8 mouse cellular contexts compared by ENCODE assay signal in genomic region chr2:167778691-167779090, GRCm38 (mm10).
DNase-seq lines count a peak whose midpoint lies in the region; ATAC-seq and TF ChIP-seq lines count a peak whose summit lies in the region.

No protein-coding gene starts in this region.

- H3K9me3 ChIP-seq in heart, embryonic 10.5 days = no peaks in the 10 kb centered on the region
- H3K9me3 ChIP-seq in midbrain, embryonic 15.5 days = no peaks in the 10 kb centered on the region
- H3K9me3 ChIP-seq in midbrain, postnatal 0 days (ENCODE audit: low read length) = no peaks in the 10 kb centered on the region
- H3K9me3 ChIP-seq in limb, embryonic 12.5 days = no peaks in the 10 kb centered on the region

- H3K27me3 ChIP-seq in heart, embryonic 10.5 days (ENCODE audit: insufficient read depth, poor library complexity, severe bottlenecking) = no peaks in the 10 kb centered on the region
- no peaks in the 10 kb centered on the region for H3K27me3 ChIP-seq in midbrain, embryonic 15.5 days (replicated peaks)
- H3K27me3 ChIP-seq in midbrain, postnatal 0 days (ENCODE audit: insufficient read depth, low read length) = no peaks in the 10 kb centered on the region
- H3K27me3 ChIP-seq in limb, embryonic 12.5 days = no peaks in the 10 kb centered on the region

- peak overlapping the region; percentile 72; the same call in 1 of the 2 replicates for H3K4me3 ChIP-seq in heart, embryonic 10.5 days
- H3K4me3 ChIP-seq in midbrain, embryonic 15.5 days = no peak overlapping the region
- H3K4me3 ChIP-seq in midbrain, postnatal 0 days (ENCODE audit: low read depth, low read length) = no peak overlapping the region
- H3K4me3 ChIP-seq in limb, embryonic 12.5 days (replicated peaks) = no peak overlapping the region

- ATAC-seq in midbrain, embryonic 15.5 days (replicated peaks) = no peak
- ATAC-seq in midbrain, postnatal 0 days (ENCODE audit: low FRiP score) = no peak
- ATAC-seq in limb, embryonic 12.5 days (ENCODE audit: insufficient number of reproducible peaks, insufficient read depth, low FRiP score, low TSS enrichment, low read depth) = no peak

- no peak overlapping the region for H3K9ac ChIP-seq in midbrain, embryonic 15.5 days
- no peak overlapping the region for H3K9ac ChIP-seq in midbrain, postnatal 0 days (replicated peaks; ENCODE audit: low read length, poor library complexity, severe bottlenecking)
- 0 out of 2 replicates have a peak overlapping the region, but pooled peaks have one; percentile 32 for H3K9ac ChIP-seq in limb, embryonic 12.5 days (replicated peaks)

- DNase-seq in heart, embryonic 10.5 days (ENCODE audit: low spot score) = no peak
- DNase-seq in heart, postnatal 14 days = no peak
- DNase-seq in midbrain, postnatal 0 days (ENCODE audit: low spot score) = no peak
- DNase-seq in left cerebral cortex, postnatal 10 days (ENCODE audit: extremely low spot score in 1 of 2, low spot score in 2 of 2) = no peak
- no peak for DNase-seq in ovary, postnatal 36 days (ENCODE audit: low spot score)
- no peak for DNase-seq in layer of hippocampus, adult 9-11 months

- H3K36me3 ChIP-seq in heart, embryonic 10.5 days = 0 out of 2 replicates have a peak, but pooled peaks cover 5% of the 10 kb centered on the region
- no peaks in the 10 kb centered on the region for H3K36me3 ChIP-seq in midbrain, embryonic 15.5 days (replicated peaks)
- H3K36me3 ChIP-seq in midbrain, postnatal 0 days (ENCODE audit: insufficient read depth, low read length) = no peaks in the 10 kb centered on the region
- H3K36me3 ChIP-seq in limb, embryonic 12.5 days = no peaks in the 10 kb centered on the region

- peak overlapping the region; percentile 97 for H3K27ac ChIP-seq in heart, embryonic 10.5 days
- H3K27ac ChIP-seq in midbrain, embryonic 15.5 days = no peak overlapping the region
- no peak overlapping the region for H3K27ac ChIP-seq in midbrain, postnatal 0 days (ENCODE audit: low read depth, low read length)
- peak overlapping the region; percentile 24; the same call in 1 of the 2 replicates for H3K27ac ChIP-seq in limb, embryonic 12.5 days

- TF ChIP-seq CTCF in midbrain, postnatal 0 days (IDR thresholded peaks at IDR 0.05) = no peak

- intact Hi-C loops in heart, postnatal 14 days (cut with DNase I) = loop anchor here (5.0 kb wide), 1 partner anchor 59 kb away; no protein-coding TSS in a partner anchor
- intact Hi-C loops in left cerebral cortex, postnatal 10 days (cut with DNase I) = no loop called here

- peak overlapping the region; percentile 77 for H3K4me2 ChIP-seq in midbrain, embryonic 15.5 days
- no peak overlapping the region for H3K4me2 ChIP-seq in midbrain, postnatal 0 days (ENCODE audit: low read depth, low read length, poor library complexity, severe bottlenecking)
- H3K4me2 ChIP-seq in limb, embryonic 12.5 days = peak overlapping the region; percentile 93

- WGBS in heart, embryonic 10.5 days = 77% methylated on average over 10 of the region's 10 CpGs
- 66% methylated on average over 10 of the region's 10 CpGs for WGBS in midbrain, embryonic 15.5 days
- WGBS in midbrain, postnatal 0 days = 68% methylated on average over 10 of the region's 10 CpGs
- WGBS in limb, embryonic 12.5 days = 62% methylated on average over 10 of the region's 10 CpGs

- peaks cover 83% of the 10 kb centered on the region for H3K4me1 ChIP-seq in heart, embryonic 10.5 days
- H3K4me1 ChIP-seq in midbrain, embryonic 15.5 days = peaks cover 23% of the 10 kb centered on the region
- H3K4me1 ChIP-seq in midbrain, postnatal 0 days (ENCODE audit: insufficient read depth, low read length) = 0 out of 2 replicates have a peak, but pooled peaks cover 2% of the 10 kb centered on the region
- peaks cover 60% of the 10 kb centered on the region for H3K4me1 ChIP-seq in limb, embryonic 12.5 days (replicated peaks)

Comparison
In these comparisons a context has a peak if more than half of its experiments do, and no peak if none do; other contexts are left out.
1. H3K27ac ChIP-seq: peak in heart, embryonic 10.5 days (single experiment) and limb, embryonic 12.5 days (single experiment); none in midbrain, embryonic 15.5 days (single experiment) and midbrain, postnatal 0 days (single experiment).